Mouse (Mus musculus): ENCODE data around the gene Sass6. TPM values are rescaled to one million over a fixed set of nuclear protein-coding genes. Genes with fewer than 3 reads are reported as not detected.
"Not testable (repeated sequence)": the region's sequence is repeated elsewhere in the genome, so short reads cannot be mapped to it uniquely, and the experiment has no call there.

The Sass6 gene
- polyA plus RNA-seq, 1 experiment from 2014 or later, result 18.6 TPM

GRCm38 (mm10) chr3:116635799-116636198, 41.0 kb downstream of the Sass6 start:
- no peaks in the 10 kb centered on the region for H3K9me3 ChIP-seq
- 73% methylated on average over 5 of the region's 5 CpGs for WGBS
- H3K4me3 ChIP-seq, result no peak overlapping the region
- peaks cover 6% of the 10 kb centered on the region for H3K4me1 ChIP-seq (replicated peaks)
- H3K9ac ChIP-seq, result no peak overlapping the region
- H3K27me3 ChIP-seq, result no peaks in the 10 kb centered on the region
- H3K4me2 ChIP-seq, result no peak overlapping the region
- peak overlapping the region; percentile 66; the same call in 1 of the 2 replicates for H3K27ac ChIP-seq
- ATAC-seq (ENCODE audit: low FRiP score), result no peak
- H3K36me3 ChIP-seq, result peaks cover 88% of the 10 kb centered on the region

- H3K4me3 ChIP-seq, result no peak overlapping the region
- ATAC-seq (ENCODE audit: low FRiP score), result no peak
- WGBS, result 91% methylated on average over 9 of the region's 9 CpGs
Observed at GRCm38 (mm10) chr3:116637693-116638476, 43.1 kb downstream of the Sass6 start.

GRCm38 (mm10) chr3:116638572-116638971, 43.8 kb downstream of the Sass6 start:
- WGBS, result 91% methylated on average over 7 of the region's 7 CpGs
- H3K36me3 ChIP-seq, result peaks cover 92% of the 10 kb centered on the region
- H3K9ac ChIP-seq, result no peak overlapping the region
- no peaks in the 10 kb centered on the region for H3K9me3 ChIP-seq
- H3K4me3 ChIP-seq, result no peak overlapping the region
- H3K4me2 ChIP-seq, result no peak overlapping the region
- no peaks in the 10 kb centered on the region for H3K27me3 ChIP-seq
- no peak overlapping the region for H3K27ac ChIP-seq
- H3K4me1 ChIP-seq (replicated peaks), result peaks cover 6% of the 10 kb centered on the region
- no peak for ATAC-seq (ENCODE audit: low FRiP score)

More at GRCm38 (mm10) chr3:116637693-116638476, 43.1 kb downstream of the Sass6 start:
- no peak overlapping the region for H3K4me2 ChIP-seq
- no peaks in the 10 kb centered on the region for H3K27me3 ChIP-seq
- H3K36me3 ChIP-seq, result peaks cover 91% of the 10 kb centered on the region
- no peaks in the 10 kb centered on the region for H3K9me3 ChIP-seq
- H3K4me1 ChIP-seq (replicated peaks), result peaks cover 6% of the 10 kb centered on the region
- no peak overlapping the region for H3K27ac ChIP-seq
- H3K9ac ChIP-seq, result no peak overlapping the region

GRCm38 (mm10) chr3:116640024-116640423, 45.2 kb downstream of the Sass6 start:
- H3K36me3 ChIP-seq, result peaks cover 89% of the 10 kb centered on the region
- whole genome bisulfite sequencing, result 82% methylated on average over 1 of the region's 1 CpGs
- H3K27ac ChIP-seq, result no peak overlapping the region
- no peak for ATAC-seq (ENCODE audit: low FRiP score)
- no peak overlapping the region for H3K9ac ChIP-seq
- no peaks in the 10 kb centered on the region for H3K27me3 ChIP-seq
- no peak overlapping the region for H3K4me3 ChIP-seq
- no peaks in the 10 kb centered on the region for H3K9me3 ChIP-seq
- H3K4me2 ChIP-seq, result no peak overlapping the region
- H3K4me1 ChIP-seq (replicated peaks), result peaks cover 6% of the 10 kb centered on the region

- no peaks in the 10 kb centered on the region for H3K4me1 ChIP-seq (replicated peaks)
- no peaks in the 10 kb centered on the region for H3K9me3 ChIP-seq
- H3K27me3 ChIP-seq, result no peaks in the 10 kb centered on the region
- H3K9ac ChIP-seq, result no peak overlapping the region
- 95% methylated on average over 6 of the region's 6 CpGs for WGBS
- no peak overlapping the region for H3K4me3 ChIP-seq
- no peak for ATAC-seq (ENCODE audit: low FRiP score)
- H3K27ac ChIP-seq, result no peak overlapping the region
- peaks cover 89% of the 10 kb centered on the region for H3K36me3 ChIP-seq
- H3K4me2 ChIP-seq, result no peak overlapping the region
Observed at GRCm38 (mm10) chr3:116641811-116642371, 47.1 kb downstream of the Sass6 start.

GRCm38 (mm10) chr3:116642373-116642772, 47.6 kb downstream of the Sass6 start:
- 95% methylated on average over 2 of the region's 2 CpGs for WGBS
- Histone ChIP-seq H3K4me1 (replicated peaks) (no peaks in the 10 kb centered on the region), H3K9ac (no peak overlapping the region), H3K4me3 (no peak overlapping the region), H3K9me3 (no peaks in the 10 kb centered on the region), H3K36me3 (peaks cover 88% of the 10 kb centered on the region), H3K27me3 (no peaks in the 10 kb centered on the region), H3K27ac (no peak overlapping the region), H3K4me2 (no peak overlapping the region)
- no peak for ATAC-seq (ENCODE audit: low FRiP score)

- ATAC-seq (ENCODE audit: low FRiP score), result no peak
- Histone ChIP-seq H3K9me3 (no peaks in the 10 kb centered on the region), H3K36me3 (peaks cover 67% of the 10 kb centered on the region), H3K9ac (no peak overlapping the region), H3K27me3 (no peaks in the 10 kb centered on the region), H3K4me1 (replicated peaks) (no peaks in the 10 kb centered on the region), H3K4me2 (no peak overlapping the region), H3K27ac (no peak overlapping the region), H3K4me3 (no peak overlapping the region)
- WGBS, result 90% methylated on average over 1 of the region's 1 CpGs
Observed at GRCm38 (mm10) chr3:116646387-116646786, 51.6 kb downstream of the Sass6 start.

- ATAC-seq (ENCODE audit: low FRiP score), result no peak
- no peak overlapping the region for H3K27ac ChIP-seq
- no peak overlapping the region for H3K4me2 ChIP-seq
- H3K27me3 ChIP-seq, result no peaks in the 10 kb centered on the region
- WGBS, result 94% methylated on average over 7 of the region's 7 CpGs
- no peaks in the 10 kb centered on the region for H3K9me3 ChIP-seq
- H3K4me1 ChIP-seq (replicated peaks), result peaks cover 9% of the 10 kb centered on the region
- H3K4me3 ChIP-seq, result no peak overlapping the region
- H3K9ac ChIP-seq, result no peak overlapping the region
- H3K36me3 ChIP-seq, result peaks cover 47% of the 10 kb centered on the region
Observed at GRCm38 (mm10) chr3:116648805-116649204, 54.0 kb downstream of the Sass6 start.

- H3K27ac ChIP-seq, result no peak overlapping the region
- peaks cover 11% of the 10 kb centered on the region for H3K4me1 ChIP-seq (replicated peaks)
- H3K36me3 ChIP-seq, result peaks cover 31% of the 10 kb centered on the region
- WGBS, result 98% methylated on average over 9 of the region's 9 CpGs
- no peaks in the 10 kb centered on the region for H3K27me3 ChIP-seq
- no peak overlapping the region for H3K9ac ChIP-seq
- no peak for ATAC-seq (ENCODE audit: low FRiP score)
- no peak overlapping the region for H3K4me3 ChIP-seq
- no peak overlapping the region for H3K4me2 ChIP-seq
- H3K9me3 ChIP-seq, result no peaks in the 10 kb centered on the region
Observed at GRCm38 (mm10) chr3:116650698-116651097, 55.9 kb downstream of the Sass6 start.

- H3K4me3 ChIP-seq, result no peak overlapping the region
- H3K27me3 ChIP-seq, result no peaks in the 10 kb centered on the region
- H3K4me2 ChIP-seq, result no peak overlapping the region
- peaks cover 19% of the 10 kb centered on the region for H3K36me3 ChIP-seq
- no peak overlapping the region for H3K9ac ChIP-seq
- no peak overlapping the region for H3K27ac ChIP-seq
- ATAC-seq (ENCODE audit: low FRiP score), result peak; percentile 66; the same call in 1 of the 2 replicates
- no peaks in the 10 kb centered on the region for H3K9me3 ChIP-seq
- WGBS, result 66% methylated on average over 3 of the region's 3 CpGs
- H3K4me1 ChIP-seq (replicated peaks), result peaks cover 17% of the 10 kb centered on the region
Observed at GRCm38 (mm10) chr3:116652033-116652446, 57.3 kb downstream of the Sass6 start.

- H3K9me3 ChIP-seq, result no peaks in the 10 kb centered on the region
- no peak overlapping the region for H3K9ac ChIP-seq
- no peak for ATAC-seq (ENCODE audit: low FRiP score)
- no peak overlapping the region for H3K4me3 ChIP-seq
- H3K36me3 ChIP-seq, result peaks cover 12% of the 10 kb centered on the region
- H3K27ac ChIP-seq, result no peak overlapping the region
- WGBS, result 79% methylated on average over 5 of the region's 5 CpGs
- no peak overlapping the region for H3K4me2 ChIP-seq
- H3K4me1 ChIP-seq (replicated peaks), result peaks cover 30% of the 10 kb centered on the region
- no peaks in the 10 kb centered on the region for H3K27me3 ChIP-seq
Observed at GRCm38 (mm10) chr3:116653278-116653945, 58.6 kb downstream of the Sass6 start.

- ATAC-seq (ENCODE audit: low FRiP score); H3K36me3 ChIP-seq; H3K9ac ChIP-seq; H3K9me3 ChIP-seq; H3K27me3 ChIP-seq; H3K4me3 ChIP-seq; H3K27ac ChIP-seq; H3K4me2 ChIP-seq: not testable (repeated sequence)
- peaks cover 35% of the 10 kb centered on the region for H3K4me1 ChIP-seq (replicated peaks)
- 96% methylated on average over 11 of the region's 11 CpGs for WGBS
Observed at GRCm38 (mm10) chr3:116654051-116654450, 59.3 kb downstream of the Sass6 start.
